Mouse (Mus musculus) myocyte (in vitro differentiated cells): ENCODE data around the gene Naa80. TPM values are rescaled to one million over a fixed set of nuclear protein-coding genes. Genes with fewer than 3 reads are reported as not detected.

Experiments used
- H3K27me3 ChIP-seq: one replicate; pipeline ENCODE4 v1.6.1; 2011; ENCODE audit not compliant: control insufficient read depth, insufficient read depth, insufficient read length
- H3K36me3 ChIP-seq: one replicate; pipeline ENCODE4 v1.6.1; 2011; ENCODE audit not compliant: control insufficient read depth, insufficient read depth
- H3K4me2 ChIP-seq: one replicate; pipeline ENCODE4 v1.6.1; 2011; ENCODE audit warnings: low read depth, control low read depth
- H3K4me3 ChIP-seq: one replicate; pipeline ENCODE4 v1.5.1; 2011; ENCODE audit warnings: mild to moderate bottlenecking, control low read depth, moderate library complexity
- H3K79me2 ChIP-seq: one replicate; pipeline ENCODE4 v1.6.1; 2011; ENCODE audit not compliant: control insufficient read depth, insufficient read depth
- H3ac ChIP-seq: one replicate; pipeline ENCODE4 v1.6.1; 2011; ENCODE audit not compliant: control insufficient read depth, insufficient read length
- CEBPB ChIP-seq: IDR thresholded peaks from 2 replicates; pipeline ENCODE4 v1.6.1; 2011; ENCODE audit warnings: mild to moderate bottlenecking, moderate library complexity; ENCODE audit not compliant: poor library complexity, insufficient read depth, severe bottlenecking
- E2F4 ChIP-seq: IDR thresholded peaks from one replicate; pipeline ENCODE4 v1.6.1; 2011; ENCODE audit warnings: mild to moderate bottlenecking, control low read depth, moderate library complexity; ENCODE audit not compliant: insufficient read depth
- MAX ChIP-seq: IDR thresholded peaks from one replicate; pipeline ENCODE4 v1.6.1; 2011; ENCODE audit warnings: low read depth, mild to moderate bottlenecking, control low read depth
- MYOD1 ChIP-seq, 3 experiments: IDR thresholded peaks; one replicate each; pipeline ENCODE4 v1.6.1; 2011; ENCODE audit warnings: control low read depth in 2 of 3, low read depth in 2 of 3, mild to moderate bottlenecking in 2 of 3, moderate library complexity in 1 of 3; ENCODE audit not compliant: insufficient read length in 2 of 3, control insufficient read depth in 1 of 3
- MYOG ChIP-seq, 3 experiments: IDR thresholded peaks; one replicate each; pipeline ENCODE4 v1.6.1; 2011; ENCODE audit warnings: control low read depth in 2 of 3, low read depth in 2 of 3, mild to moderate bottlenecking in 2 of 3; ENCODE audit not compliant: insufficient read length in 2 of 3, control insufficient read depth in 1 of 3, insufficient read depth in 1 of 3
- POLR2A ChIP-seq: IDR thresholded peaks from one replicate; pipeline ENCODE4 v1.6.1; 2011; ENCODE audit warnings: low read depth, mild to moderate bottlenecking, control low read depth, moderate library complexity; ENCODE audit not compliant: insufficient read length
- POLR2AphosphoS2 ChIP-seq: IDR thresholded peaks from one replicate; pipeline ENCODE4 v1.6.1; 2011; ENCODE audit warnings: low read depth, control low read depth; ENCODE audit not compliant: insufficient read length
- REST ChIP-seq: IDR thresholded peaks from one replicate; pipeline ENCODE4 v1.6.1; 2011; ENCODE audit warnings: mild to moderate bottlenecking, control low read depth, moderate library complexity; ENCODE audit not compliant: insufficient read depth, insufficient read length
- SRF ChIP-seq: IDR thresholded peaks from one replicate; pipeline ENCODE4 v1.6.1; 2011; ENCODE audit warnings: low read depth; ENCODE audit not compliant: control insufficient read depth, insufficient read length
- TCF12 ChIP-seq: IDR thresholded peaks from one replicate; pipeline ENCODE4 v1.6.1; 2011; ENCODE audit warnings: mild to moderate bottlenecking, control low read depth; ENCODE audit not compliant: poor library complexity, insufficient read depth, severe bottlenecking
- TCF3 ChIP-seq: IDR thresholded peaks from one replicate; pipeline ENCODE4 v1.6.1; 2011; ENCODE audit warnings: low read depth, control low read depth; ENCODE audit not compliant: insufficient read length
- USF1 ChIP-seq: IDR thresholded peaks from one replicate; pipeline ENCODE4 v1.6.1; 2011; ENCODE audit warnings: low read depth, mild to moderate bottlenecking, control low read depth, moderate library complexity
- polyA plus RNA-seq: library from polyadenylated mRNA; unstranded; fragments of >200 nt; fragmentation: generic; extraction: Trizol; gene quantifications from one replicate; pipeline ENCODE4 v1.2.1, GENCODE M21; 2012; ENCODE audit warnings: missing spikeins

Gene Naa80
- polyA plus RNA-seq, 1 experiment, result 13.8 TPM

- Histone ChIP-seq H3K36me3 (no peaks in the 10 kb centered on the region), H3K79me2 (peaks cover 5% of the 10 kb centered on the region), H3ac (no peak overlapping the region), H3K4me3 (no peak overlapping the region), H3K27me3 (no peaks in the 10 kb centered on the region), H3K4me2 (peak overlapping the region; percentile 87)
- TF ChIP-seq POLR2A, result no peak
- no peak for TF ChIP-seq E2F4
- TF ChIP-seq TCF12, result no peak
- no peak for TF ChIP-seq POLR2AphosphoS2
- no peak for TF ChIP-seq MYOG (IDR thresholded peaks at IDR 0.05; ENCODE audit: control insufficient read depth in 1 of 3, insufficient read depth in 1 of 3, insufficient read length in 2 of 3, low read depth in 2 of 3)
Observed at GRCm38 (mm10) chr9:107577871-107578270, 816 bp upstream of the Naa80 start.

DNA sequence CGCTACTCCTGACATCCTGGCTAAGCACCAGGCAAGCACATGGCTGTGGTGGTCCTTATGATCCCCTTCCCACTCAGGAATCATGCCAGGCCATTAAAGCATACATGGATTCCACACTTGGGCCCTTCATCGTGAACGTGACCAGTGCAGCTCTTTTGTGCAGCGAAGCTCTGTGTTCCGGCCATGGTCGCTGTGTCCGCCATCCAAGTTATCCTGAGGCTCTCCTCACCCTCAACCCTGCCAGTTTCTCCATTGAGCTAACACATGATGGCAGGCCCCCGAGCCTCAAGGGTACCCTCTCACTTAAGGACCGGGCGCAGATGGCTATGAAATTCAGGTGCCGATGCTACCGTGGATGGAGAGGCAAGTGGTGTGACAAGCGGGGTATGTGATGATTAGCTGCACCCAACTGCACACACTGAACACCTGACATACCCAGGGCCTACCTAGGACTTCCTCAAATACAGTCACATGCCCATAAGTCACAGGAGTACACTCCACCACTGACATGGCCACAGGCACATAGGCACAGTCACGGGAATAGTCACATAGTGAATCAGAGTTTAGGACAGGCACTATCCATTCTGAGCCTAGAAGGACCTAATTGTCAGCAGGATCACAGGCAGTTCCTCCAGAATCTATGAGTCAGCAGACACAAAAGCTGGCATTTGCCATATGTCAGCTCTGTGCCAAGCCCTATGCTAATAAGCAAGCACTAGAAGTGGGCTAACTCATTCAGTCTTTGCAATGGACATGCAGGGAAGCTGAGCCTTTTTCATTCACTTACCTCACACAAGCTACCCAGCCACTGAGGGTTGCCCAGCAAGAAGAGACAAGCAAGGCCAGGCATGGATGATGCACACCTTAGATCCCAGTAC, 575 bp downstream of the Naa80 start:
- Histone ChIP-seq H3K79me2 (peaks cover 5% of the 10 kb centered on the region), H3K36me3 (no peaks in the 10 kb centered on the region), H3K4me2 (peak overlapping the region; percentile 90), H3K4me3 (no peak overlapping the region), H3ac (no peak overlapping the region), H3K27me3 (no peaks in the 10 kb centered on the region)
- no peak for TF ChIP-seq CEBPB
- TF ChIP-seq USF1, result no peak
- TF ChIP-seq MYOG (IDR thresholded peaks at IDR 0.05; ENCODE audit: control insufficient read depth in 1 of 3, insufficient read depth in 1 of 3, insufficient read length in 2 of 3, low read depth in 2 of 3), result no peak
- no peak for TF ChIP-seq MYOD1 (IDR thresholded peaks at IDR 0.05; ENCODE audit: control insufficient read depth in 1 of 3, insufficient read length in 2 of 3, low read depth in 2 of 3)
- no peak for TF ChIP-seq MAX
- no peak for TF ChIP-seq POLR2A
- TF ChIP-seq REST, result no peak
- TF ChIP-seq SRF, result no peak
- no peak for TF ChIP-seq E2F4
- TF ChIP-seq POLR2AphosphoS2, result no peak
- TF ChIP-seq TCF12, result no peak
- no peak for TF ChIP-seq TCF3

DNA sequence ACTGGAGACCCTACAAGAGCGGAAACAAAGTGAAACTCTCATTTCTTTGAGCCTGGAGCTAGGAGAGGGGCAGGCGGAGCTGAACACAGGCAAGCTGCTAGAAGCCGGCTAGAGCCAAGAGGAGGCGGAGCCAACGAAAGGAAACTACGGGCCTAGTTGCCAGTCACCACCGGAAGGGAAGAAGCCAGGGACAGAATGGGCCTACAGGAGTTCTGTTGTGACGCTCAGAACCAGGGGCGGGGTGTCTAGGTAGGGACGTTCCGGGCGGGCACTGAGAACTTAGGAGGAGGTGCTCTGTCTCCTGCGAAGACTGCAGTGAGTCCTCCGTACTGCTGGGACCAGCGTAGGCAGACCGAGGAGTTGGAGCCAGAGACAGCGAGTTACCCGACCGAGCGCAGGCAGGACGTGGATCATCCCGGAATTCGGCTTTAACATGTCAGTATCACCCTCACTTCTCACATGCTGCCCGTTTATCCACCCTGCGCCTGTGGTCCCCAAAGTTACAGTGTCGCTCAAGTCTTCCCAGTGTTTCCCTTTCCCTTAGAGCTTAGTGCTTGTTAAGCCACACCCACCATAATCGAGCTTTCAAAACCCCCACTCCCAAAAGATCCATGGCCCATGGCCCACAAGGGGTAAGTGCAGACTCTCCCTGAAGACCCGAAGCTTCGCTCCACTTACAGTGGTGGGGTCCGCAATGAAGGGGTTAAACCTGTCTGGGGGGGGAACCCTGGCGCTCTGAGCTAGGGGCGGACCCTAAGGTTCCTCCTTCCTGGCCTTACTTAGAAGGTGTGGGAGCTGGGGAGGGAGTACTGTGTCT, 2.0 kb downstream of the Naa80 start, which contains the start of gene Hyal3:
Gene Hyal3 (plus strand): TSS at position 318 of the 817 bp plus-strand sequence.
- Histone ChIP-seq H3K4me2 (peak within 1 kb of the TSS; percentile 90), H3ac (peak within 1 kb of the TSS; percentile 31), H3K79me2 (peaks cover 5% of the 10 kb centered on the region), H3K27me3 (no peaks in the 10 kb centered on the region), H3K4me3 (peak within 1 kb of the TSS; percentile 79), H3K36me3 (no peaks in the 10 kb centered on the region)
- TF ChIP-seq POLR2A (peak; percentile 81), POLR2AphosphoS2 (peak; percentile 92), SRF (peak; percentile 25), E2F4 (no peak)

DNA sequence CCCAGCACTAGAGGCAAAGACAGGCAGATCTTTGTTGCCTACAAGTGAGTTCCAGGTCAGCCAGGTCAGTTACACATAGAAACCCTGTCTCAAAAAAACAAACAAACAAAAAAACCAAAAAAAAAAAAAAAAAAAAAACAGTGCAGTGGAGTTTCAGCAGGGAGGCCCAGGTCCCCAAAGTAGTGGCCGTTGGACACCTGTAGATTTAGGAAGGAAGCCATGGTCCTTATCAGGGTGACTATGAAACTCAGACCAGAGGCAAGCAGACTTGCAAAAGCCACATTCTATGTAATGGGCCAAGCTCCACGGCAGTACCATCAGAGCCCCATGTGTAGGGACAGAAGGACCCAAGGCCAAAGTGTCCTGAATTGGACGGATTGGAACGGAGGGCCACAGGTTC, 2.9 kb downstream of the Naa80 start:
- Histone ChIP-seq H3ac (no peak overlapping the region), H3K4me2 (peak overlapping the region; percentile 90), H3K4me3 (peak overlapping the region; percentile 79), H3K36me3 (no peaks in the 10 kb centered on the region), H3K27me3 (no peaks in the 10 kb centered on the region), H3K79me2 (peaks cover 5% of the 10 kb centered on the region)
- no peak for TF ChIP-seq USF1
- no peak for TF ChIP-seq TCF12

DNA sequence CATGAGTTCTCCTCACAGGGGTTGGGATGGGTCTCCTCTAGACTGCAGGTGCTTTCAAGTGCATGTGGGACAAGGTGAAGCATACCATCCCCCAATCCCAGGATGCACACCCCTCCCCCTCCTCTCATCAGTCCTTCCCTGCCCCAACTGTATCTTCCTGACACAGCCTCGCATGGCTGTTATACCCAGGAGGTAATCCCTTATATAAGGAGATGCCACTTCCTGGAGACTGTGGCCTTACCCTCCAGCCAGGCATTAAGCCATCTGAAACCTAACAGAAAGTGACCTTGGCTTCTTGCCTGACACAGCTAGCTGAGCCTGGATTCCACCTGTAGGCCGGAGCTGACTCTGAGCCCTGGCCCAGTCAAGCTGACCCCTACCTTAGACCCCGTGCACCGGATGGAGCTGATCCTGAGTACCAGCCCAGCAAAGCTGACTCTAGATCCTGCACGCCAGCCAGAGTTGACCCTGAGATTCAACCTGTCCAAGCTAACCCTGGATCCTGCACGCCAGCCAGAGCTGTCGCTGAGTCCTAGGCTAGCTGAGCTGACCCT, 3.9 kb downstream of the Naa80 start:
- no peak for TF ChIP-seq MYOD1 (IDR thresholded peaks at IDR 0.05; ENCODE audit: control insufficient read depth in 1 of 3, insufficient read length in 2 of 3, low read depth in 2 of 3)
- no peak for TF ChIP-seq POLR2AphosphoS2
- no peak for TF ChIP-seq USF1
- no peak for TF ChIP-seq TCF12
- no peak for TF ChIP-seq TCF3
- no peak for TF ChIP-seq REST
- TF ChIP-seq E2F4, result no peak
- TF ChIP-seq SRF, result no peak
- TF ChIP-seq MAX, result no peak
- no peak for TF ChIP-seq POLR2A
- TF ChIP-seq MYOG (IDR thresholded peaks at IDR 0.05; ENCODE audit: control insufficient read depth in 1 of 3, insufficient read depth in 1 of 3, insufficient read length in 2 of 3, low read depth in 2 of 3), result no peak
- H3K4me2 ChIP-seq, result no peak overlapping the region
- no peaks in the 10 kb centered on the region for H3K36me3 ChIP-seq
- H3K4me3 ChIP-seq, result no peak overlapping the region
- H3K27me3 ChIP-seq, result no peaks in the 10 kb centered on the region
- peaks cover 5% of the 10 kb centered on the region for H3K79me2 ChIP-seq
- H3ac ChIP-seq, result no peak overlapping the region
